ENCODE assay signal across 16 mouse cellular contexts in genomic region chr10:88795226-88795625, GRCm38 (mm10).
"Had no signal": no experiment of that assay in that cellular context is flagged by ENCODE, and none has a peak within 500 bp of the region (broad histone marks: within the 10 kb centered on the region; RNA-seq: fewer than 3 reads in every experiment).

No protein-coding gene starts in this region.

- H3K4me1 ChIP-seq: liver, embryonic 15.5 days; lung, embryonic 15.5 days; midbrain, embryonic 12.5 days; midbrain, embryonic 15.5 days; neural tube, embryonic 12.5 days; stomach, embryonic 15.5 days had no signal

- H3K9ac ChIP-seq: liver, embryonic 15.5 days; liver, postnatal 0 days; lung, embryonic 15.5 days; midbrain, embryonic 12.5 days; midbrain, embryonic 15.5 days; neural tube, embryonic 12.5 days; stomach, embryonic 15.5 days had no signal

- ATAC-seq: liver, postnatal 0 days; lung, postnatal 0 days; midbrain, embryonic 15.5 days had no signal

- H3K9me3 ChIP-seq: liver, embryonic 15.5 days; lung, embryonic 15.5 days; midbrain, embryonic 12.5 days; midbrain, embryonic 15.5 days; neural tube, embryonic 12.5 days; stomach, embryonic 15.5 days had no signal

- H3K27ac ChIP-seq: liver, embryonic 15.5 days; lung, embryonic 15.5 days; macrophage; midbrain, embryonic 12.5 days; midbrain, embryonic 15.5 days; neural tube, embryonic 12.5 days; stomach, embryonic 15.5 days; stomach, postnatal 0 days had no signal

- DNase-seq: liver, postnatal 0 days; lung, adult 2 months; lung, postnatal 14 days; right cerebral cortex, postnatal 14 days; thymus, adult 2 months; thymus, postnatal 25 days; thymus, postnatal 4 days had no signal

- H3K27me3 ChIP-seq: liver, embryonic 15.5 days; lung, embryonic 15.5 days; midbrain, embryonic 12.5 days; midbrain, embryonic 15.5 days; neural tube, embryonic 12.5 days; stomach, embryonic 15.5 days had no signal

- H3K4me3 ChIP-seq: liver, embryonic 15.5 days; lung, embryonic 15.5 days; midbrain, embryonic 12.5 days; midbrain, embryonic 15.5 days; neural tube, embryonic 12.5 days; stomach, embryonic 15.5 days had no signal

- H3K4me2 ChIP-seq: liver, embryonic 15.5 days; lung, embryonic 15.5 days; midbrain, embryonic 12.5 days; midbrain, embryonic 15.5 days; neural tube, embryonic 12.5 days; stomach, embryonic 15.5 days had no signal
